Mouse (Mus musculus): ENCODE data around the gene Ndufs4.
A peak's percentile ranks its signal among the peaks of the same experiment; 100 is the strongest.

Gene Ndufs4

GRCm38 (mm10) chr13:114388211-114388965 is at the start of gene Ndufs4:
Gene Ndufs4, minus strand, starts transcription at chr13:114388258.
- peak; percentile 18 for DNase-seq

- DNase-seq: no peak
Measured at GRCm38 (mm10) chr13:114432491-114432890, 44.4 kb upstream of the Ndufs4 start.

- no peak for DNase-seq
Measured at GRCm38 (mm10) chr13:114425230-114425629, 37.2 kb upstream of the Ndufs4 start.

- no peak for DNase-seq
Measured at GRCm38 (mm10) chr13:114420235-114420634, 32.2 kb upstream of the Ndufs4 start.

- no peak for DNase-seq
Measured at GRCm38 (mm10) chr13:114419364-114419763, 31.3 kb upstream of the Ndufs4 start.

GRCm38 (mm10) chr13:114412326-114412725 is 24.3 kb upstream of the Ndufs4 start:
- DNase-seq: no peak

- peak; percentile 26 for DNase-seq
Measured at GRCm38 (mm10) chr13:114406866-114407265, 18.8 kb upstream of the Ndufs4 start.

- DNase-seq: peak; percentile 65
Measured at GRCm38 (mm10) chr13:114406424-114406823, 18.4 kb upstream of the Ndufs4 start.

GRCm38 (mm10) chr13:114405100-114405715 is 17.1 kb upstream of the Ndufs4 start:
- no peak for DNase-seq

- DNase-seq: no peak
Measured at GRCm38 (mm10) chr13:114398906-114399305, 10.8 kb upstream of the Ndufs4 start.

GRCm38 (mm10) chr13:114397281-114397680 is 9.2 kb upstream of the Ndufs4 start:
- DNase-seq: no peak

GRCm38 (mm10) chr13:114396863-114397262 is 8.8 kb upstream of the Ndufs4 start:
- no peak for DNase-seq

GRCm38 (mm10) chr13:114394784-114395183 is 6.7 kb upstream of the Ndufs4 start:
- DNase-seq: no peak

- no peak for DNase-seq
Measured at GRCm38 (mm10) chr13:114392501-114392900, 4.4 kb upstream of the Ndufs4 start.

GRCm38 (mm10) chr13:114387521-114388171 is 412 bp downstream of the Ndufs4 start:
- peak; percentile 94 for DNase-seq

- DNase-seq: no peak
Measured at GRCm38 (mm10) chr13:114387074-114387487, 977 bp downstream of the Ndufs4 start.

- DNase-seq: no peak
Measured at GRCm38 (mm10) chr13:114376511-114376910, 11.5 kb downstream of the Ndufs4 start.

GRCm38 (mm10) chr13:114362086-114362485 is 26.0 kb downstream of the Ndufs4 start:
- DNase-seq: no peak

- no peak for DNase-seq
Measured at GRCm38 (mm10) chr13:114351321-114351946, 36.6 kb downstream of the Ndufs4 start.

GRCm38 (mm10) chr13:114344979-114345712 is 42.9 kb downstream of the Ndufs4 start:
- DNase-seq: no peak

GRCm38 (mm10) chr13:114344220-114344973 is 43.7 kb downstream of the Ndufs4 start:
- DNase-seq: no peak

- peak; percentile 27 for DNase-seq
Measured at GRCm38 (mm10) chr13:114343001-114343400, 45.1 kb downstream of the Ndufs4 start.
